Mouse (Mus musculus): ENCODE measurements at regions not wholly inside any gene's neighbourhood (a gene's known extent, or its start where the extent isn't known, plus 50 kb on each side); places are given as distances from the start of the nearest gene placed in this dataset.

- in situ Hi-C loops (cut with MboI, MseI): no loop called here
Measured at GRCm38 (mm10) chr15:67402310-67402709, 901.6 kb upstream of the Lrrc6 start.

GRCm38 (mm10) chr15:67397269-67397668 is 896.6 kb upstream of the Lrrc6 start:
- in situ Hi-C loops (cut with MboI, MseI): no loop called here

- in situ Hi-C loops (cut with MboI, MseI): no loop called here
Measured at GRCm38 (mm10) chr15:67395114-67395513, 894.4 kb upstream of the Lrrc6 start.

DNA sequence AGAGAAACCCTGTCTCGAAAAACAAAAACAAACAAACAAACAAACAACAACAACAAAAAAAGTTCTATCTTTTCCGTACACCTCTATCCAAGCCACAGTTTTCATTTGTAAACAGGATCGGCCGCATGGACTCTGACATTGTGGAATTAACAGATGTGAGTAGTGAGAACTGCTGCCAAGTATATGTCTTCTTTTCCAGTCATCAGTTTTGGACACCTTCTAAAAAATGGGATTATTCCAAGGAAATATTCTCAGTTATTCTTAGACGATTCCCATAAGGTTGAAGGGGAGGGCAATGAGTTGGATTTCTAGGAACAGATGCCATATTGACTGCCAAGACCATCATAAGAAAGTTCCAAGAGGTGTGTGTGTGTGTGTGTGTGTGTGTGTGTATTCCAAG is 891.2 kb upstream of the Lrrc6 start:
- in situ Hi-C loops (cut with MboI, MseI): no loop called here

DNA sequence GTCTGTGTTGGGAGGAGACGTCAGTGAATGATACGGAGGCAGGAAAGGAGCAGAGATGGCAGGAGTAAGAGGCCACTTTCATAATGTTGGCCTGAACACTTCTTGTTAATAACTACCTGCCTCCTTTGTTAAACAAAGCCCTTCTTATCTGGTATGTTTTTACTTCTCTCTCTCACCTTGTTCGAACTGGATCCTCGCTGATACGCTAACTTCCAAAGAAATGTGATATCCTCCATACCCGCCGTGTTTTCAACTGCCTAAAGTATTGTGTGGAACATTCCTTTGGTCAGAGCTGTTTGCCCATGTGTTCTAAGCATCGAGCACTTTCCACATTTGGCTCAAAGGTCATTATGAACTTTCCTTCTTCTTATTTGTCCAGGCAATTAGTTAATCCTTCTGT is 887.8 kb upstream of the Lrrc6 start:
- in situ Hi-C loops (cut with MboI, MseI): no loop called here

GRCm38 (mm10) chr15:67386896-67387295 is 886.2 kb upstream of the Lrrc6 start:
- in situ Hi-C loops (cut with MboI, MseI): no loop called here

GRCm38 (mm10) chr15:67373599-67373998 is 872.9 kb upstream of the Lrrc6 start:
- in situ Hi-C loops (cut with MboI, MseI): no loop called here

GRCm38 (mm10) chr15:67373030-67373429 is 872.3 kb upstream of the Lrrc6 start:
- in situ Hi-C loops (cut with MboI, MseI): no loop called here

- in situ Hi-C loops (cut with MboI, MseI): no loop called here
Measured at GRCm38 (mm10) chr15:67364099-67364756, 863.5 kb upstream of the Lrrc6 start.

DNA sequence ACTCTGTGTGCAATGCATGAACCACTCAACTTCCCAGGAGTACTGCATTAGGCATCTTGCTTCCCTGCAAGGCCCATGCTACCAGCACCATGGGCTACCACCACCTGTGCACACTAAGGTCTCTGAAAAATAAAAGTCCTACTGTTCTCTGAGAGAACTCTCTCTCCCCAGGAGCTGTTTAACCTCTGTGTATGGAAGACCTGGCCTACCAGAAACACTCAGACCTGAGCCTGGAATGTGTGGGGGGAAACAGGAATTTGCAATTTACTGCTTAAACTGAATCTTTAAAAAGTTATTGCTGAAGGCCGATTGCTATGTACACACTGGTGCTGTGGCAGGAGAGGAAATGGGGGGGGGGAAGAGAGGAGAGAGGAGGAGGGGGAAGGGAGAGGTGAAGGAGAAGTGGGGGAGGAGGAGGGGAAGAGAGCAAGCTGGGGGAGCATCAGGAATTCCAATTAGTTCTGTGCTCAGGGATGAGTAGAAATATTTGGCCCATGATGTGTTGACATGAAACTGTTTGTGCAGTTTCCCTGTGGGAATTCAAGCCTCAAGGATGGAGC is 860.4 kb upstream of the Lrrc6 start:
- in situ Hi-C loops (cut with MboI, MseI): no loop called here

DNA sequence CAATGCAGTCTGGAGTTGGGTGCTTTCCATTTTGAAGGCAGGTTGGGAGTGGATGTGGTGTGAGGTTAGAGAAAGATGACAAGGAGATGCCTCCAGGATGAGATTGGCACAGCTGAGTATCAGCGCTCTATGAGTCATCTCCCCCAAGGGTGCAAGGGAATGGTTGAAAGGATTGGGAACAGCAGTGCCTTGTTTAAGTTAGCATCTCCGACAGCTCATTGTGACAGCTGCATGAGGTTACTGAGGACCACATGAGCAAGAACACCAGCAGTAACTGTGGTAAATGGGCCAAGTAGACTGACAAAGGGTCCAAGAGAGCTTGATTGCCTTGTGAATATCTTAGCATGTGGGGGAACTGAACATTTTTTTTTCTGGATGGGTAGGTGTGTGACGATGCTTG is 857.2 kb upstream of the Lrrc6 start:
- in situ Hi-C loops (cut with MboI, MseI): no loop called here

GRCm38 (mm10) chr15:67355334-67355733 is 854.6 kb upstream of the Lrrc6 start:
- in situ Hi-C loops (cut with MboI, MseI): no loop called here

DNA sequence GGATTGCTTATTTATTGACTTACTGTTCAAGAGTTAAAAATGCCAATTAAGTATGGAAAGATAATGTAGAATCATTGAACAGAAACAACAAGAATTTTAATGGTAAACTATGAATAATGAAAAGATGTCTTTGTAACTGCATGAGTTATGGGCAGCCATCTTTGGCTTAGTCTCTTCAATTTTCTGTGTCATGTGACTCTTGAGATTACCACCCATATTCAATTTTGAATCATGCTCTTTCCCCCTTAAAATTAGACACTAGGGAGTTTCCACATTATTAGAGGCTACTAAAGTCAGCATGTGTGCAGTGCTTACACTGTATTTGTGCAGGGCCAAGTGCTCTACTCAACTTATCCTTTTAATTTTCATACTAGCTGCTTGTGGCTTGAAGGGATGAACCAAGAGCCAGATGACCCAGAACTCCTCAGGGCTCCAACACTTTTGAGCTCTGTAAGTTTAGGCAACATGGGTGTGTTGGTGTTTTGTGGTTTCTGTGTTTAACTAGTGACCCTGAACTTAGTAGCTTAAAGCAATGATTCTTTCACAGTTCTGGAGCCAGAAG is 854.0 kb upstream of the Lrrc6 start:
- in situ Hi-C loops (cut with MboI, MseI): no loop called here

- in situ Hi-C loops (cut with MboI, MseI): no loop called here
Measured at GRCm38 (mm10) chr15:67349501-67349900, 848.8 kb upstream of the Lrrc6 start.

- in situ Hi-C loops (cut with MboI, MseI): no loop called here
Measured at GRCm38 (mm10) chr15:67345179-67346148, 844.8 kb upstream of the Lrrc6 start.

DNA sequence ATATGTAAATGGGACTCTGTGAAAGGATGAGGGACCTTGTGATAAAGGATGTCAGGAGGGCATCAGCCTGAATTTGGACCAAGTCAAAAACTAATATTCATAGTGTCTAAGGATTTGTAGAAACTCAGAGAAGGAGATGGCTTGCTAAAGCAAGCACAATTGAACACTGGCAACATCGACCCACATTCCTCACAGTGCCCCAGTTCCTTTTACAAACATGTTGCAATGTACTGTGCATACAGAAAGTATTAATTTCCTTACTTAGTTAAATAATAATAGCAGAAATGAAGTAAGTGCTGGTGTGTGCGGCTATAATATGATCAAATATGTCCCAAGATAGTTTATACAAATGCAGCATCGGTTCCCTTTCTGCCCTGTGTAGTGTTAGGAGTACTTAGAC is 841.3 kb upstream of the Lrrc6 start:
- in situ Hi-C loops (cut with MboI, MseI): no loop called here

- in situ Hi-C loops (cut with MboI, MseI): no loop called here
Measured at GRCm38 (mm10) chr15:67337040-67337395, 836.3 kb upstream of the Lrrc6 start.

- in situ Hi-C loops (cut with MboI, MseI): no loop called here
Measured at GRCm38 (mm10) chr15:67336294-67337039, 835.8 kb upstream of the Lrrc6 start.

GRCm38 (mm10) chr15:67332521-67332920 is 831.8 kb upstream of the Lrrc6 start:
- in situ Hi-C loops (cut with MboI, MseI): no loop called here

GRCm38 (mm10) chr15:67320292-67320691 is 819.6 kb upstream of the Lrrc6 start:
- in situ Hi-C loops (cut with MboI, MseI): no loop called here

GRCm38 (mm10) chr15:67315202-67315601 is 814.5 kb upstream of the Lrrc6 start:
- in situ Hi-C loops (cut with MboI, MseI): no loop called here

GRCm38 (mm10) chr15:67313648-67314047 is 812.9 kb upstream of the Lrrc6 start:
- in situ Hi-C loops (cut with MboI, MseI): no loop called here
